ENCODE assay signal across 18 mouse cellular contexts in the genomic region with DNA sequence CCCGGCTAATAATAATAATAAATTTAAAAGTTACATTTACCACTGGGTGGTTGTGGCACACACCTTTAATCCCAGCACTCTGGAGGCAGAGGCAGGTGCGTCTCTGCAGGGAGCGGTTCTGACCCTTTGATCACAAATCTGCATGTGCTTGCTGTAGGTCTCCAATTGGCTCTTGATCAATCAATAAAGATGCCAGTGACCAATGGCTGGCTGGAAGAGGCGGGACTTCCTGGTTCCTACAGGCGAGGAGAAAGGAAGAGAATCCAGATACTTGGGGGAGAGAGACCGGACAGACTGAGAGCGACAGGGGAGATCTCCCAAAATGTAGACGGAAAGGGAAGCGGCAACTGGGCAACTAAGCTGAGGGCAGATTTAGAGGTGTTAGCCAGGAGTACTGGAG. TPM values are rescaled to one million over a fixed set of nuclear protein-coding genes. Genes with fewer than 3 reads are reported as not detected.
DNase-seq lines count a peak whose midpoint lies in the region; TF ChIP-seq lines count a peak whose summit lies in the region.
"Had no signal": no experiment of that assay in that cellular context is flagged by ENCODE, and none has a peak within 500 bp of the region (broad histone marks: within the 10 kb centered on the region; RNA-seq: fewer than 3 reads in every experiment).

No protein-coding gene starts in this region.

- no peak for TF ChIP-seq POLR2A in kidney, adult 2 months (IDR thresholded peaks at IDR 0.05; ENCODE audit: low read depth, low read length)
- TF ChIP-seq POLR2A in MEL (IDR thresholded peaks at IDR 0.05; ENCODE audit: control insufficient read depth in 1 of 2, insufficient read depth in 1 of 2, low read depth in 1 of 2, low read length in 2 of 2, poor library complexity in 1 of 2) = no peak

- 95% methylated on average over 9 of the region's 9 CpGs for WGBS in kidney, adult 2 months

- no peaks in the 10 kb centered on the region for H3K79me2 ChIP-seq in MEL (ENCODE audit: control insufficient read depth, insufficient read depth, low read length, poor library complexity)

- peak; percentile 25 for DNase-seq in kidney, adult 2 months
- no peak for DNase-seq in kidney, adult 18-20 months
- peak; percentile 61 for DNase-seq in retina, adult 2 months (ENCODE audit: low read depth, low spot score)
- DNase-seq in retina, embryonic 14.5 days (ENCODE audit: low spot score) = no peak
- DNase-seq in MEL (ENCODE audit: low read depth, low spot score) (peak; percentile 50), liver (no peak)
- peak; percentile 48 for DNase-seq in retina, postnatal 1 day
- no peak for DNase-seq in adrenal gland, adult 18-20 months (ENCODE audit: low spot score in 2 of 2)
- DNase-seq: adrenal gland, adult 2 months; cerebellum, postnatal 25 days; gastrocnemius, postnatal 25 days; kidney, adult 11 months; kidney, postnatal 25 days; layer of hippocampus, postnatal 36 days; liver, embryonic 13.5 days; thymus, adult 2 months had no signal

- no peak overlapping the region for H3K4me3 ChIP-seq in kidney, adult 2 months (ENCODE audit: insufficient read depth, low read depth, low read length)
- 0 out of 4 replicates have a peak overlapping the region, but pooled peaks of 1 of the 2 experiments have one; percentile 20 for H3K4me3 ChIP-seq in MEL (ENCODE audit: control insufficient read depth in 1 of 2, insufficient read depth in 1 of 2, low read depth in 2 of 2, low read length in 2 of 2)
- H3K4me3 ChIP-seq: forebrain, embryonic 13.5 days; hindbrain, embryonic 13.5 days; liver, embryonic 13.5 days had no signal

- no peak for TF ChIP-seq CTCF in kidney, adult 2 months (conservative IDR thresholded peaks at IDR 0.05; ENCODE audit: insufficient read depth, insufficient read length, low read depth, low read length)
- no peak for TF ChIP-seq CTCF in MEL (IDR thresholded peaks at IDR 0.05 in 2 of 3, conservative IDR thresholded peaks at IDR 0.05 in 1 of 3; ENCODE audit: control insufficient read depth in 1 of 3, insufficient read depth in 1 of 3, low read depth in 2 of 3, low read length in 3 of 3, poor library complexity in 1 of 3, severe bottlenecking in 1 of 3)

- H3K36me3 ChIP-seq in kidney, adult 2 months (ENCODE audit: control insufficient read depth, insufficient read depth, low read length) = no peaks in the 10 kb centered on the region
- no peaks in the 10 kb centered on the region for H3K36me3 ChIP-seq in MEL (ENCODE audit: control insufficient read depth in 1 of 2, insufficient read depth in 2 of 2, low read length in 2 of 2)
- H3K36me3 ChIP-seq: hindbrain, embryonic 13.5 days; liver, embryonic 13.5 days had no signal

- no peak for TF ChIP-seq EP300 in MEL (IDR thresholded peaks at IDR 0.05; ENCODE audit: low read depth in 1 of 2, low read length in 2 of 2)

- no peak overlapping the region for H3K9ac ChIP-seq in MEL (ENCODE audit: control insufficient read depth, low read depth, low read length, poor library complexity, severe bottlenecking)
- H3K9ac ChIP-seq: forebrain, embryonic 13.5 days; hindbrain, embryonic 13.5 days; liver, embryonic 13.5 days had no signal

- H3K4me1 ChIP-seq in kidney, adult 2 months (ENCODE audit: control insufficient read depth, insufficient read depth, low read length) = no peaks in the 10 kb centered on the region
- H3K4me1 ChIP-seq in MEL (ENCODE audit: control insufficient read depth in 1 of 2, insufficient read depth in 2 of 2, low read length in 2 of 2) = peaks cover 0 to 3% of the 10 kb centered on the region in 2 experiments; a peak in 1 of 4 replicates

- no peak for TF ChIP-seq RAD21 in MEL (IDR thresholded peaks at IDR 0.05; ENCODE audit: low read depth, low read length)

- no peaks in the 10 kb centered on the region for H3K27me3 ChIP-seq in kidney, adult 2 months (replicated peaks; ENCODE audit: control insufficient read depth, insufficient read depth, low read length)
- no peaks in the 10 kb centered on the region for H3K27me3 ChIP-seq in MEL (ENCODE audit: control insufficient read depth in 1 of 2, insufficient read depth in 2 of 2, low read length in 2 of 2)
- H3K27me3 ChIP-seq: forebrain, embryonic 13.5 days; hindbrain, embryonic 13.5 days had no signal

- no peaks in the 10 kb centered on the region for H3K9me3 ChIP-seq in MEL (replicated peaks; ENCODE audit: insufficient read depth, low read length)
- H3K9me3 ChIP-seq: forebrain, embryonic 13.5 days; hindbrain, embryonic 13.5 days had no signal

- no peak overlapping the region for H3K27ac ChIP-seq in kidney, adult 2 months (ENCODE audit: insufficient read depth, low read depth, low read length)
- peak overlapping the region; percentile 56 for H3K27ac ChIP-seq in MEL (ENCODE audit: control insufficient read depth, low read depth, low read length)
- H3K27ac ChIP-seq: forebrain, embryonic 13.5 days; hindbrain, embryonic 13.5 days; liver, embryonic 13.5 days had no signal

TF ChIP-seq in MEL, 35 proteins besides CTCF, POLR2A, EP300 and RAD21:
- TF ChIP-seq HCFC1 (IDR thresholded peaks at IDR 0.05; ENCODE audit: low read depth, low read length) (no peak), ZNF384 (IDR thresholded peaks at IDR 0.05; ENCODE audit: low read depth, low read length) (no peak), ELF1 (IDR thresholded peaks at IDR 0.05; ENCODE audit: low read depth, low read length) (no peak; the same call in 1 of the 2 replicates), TAL1 (IDR thresholded peaks at IDR 0.05; ENCODE audit: low read length) (no peak), MAZ (IDR thresholded peaks at IDR 0.05; ENCODE audit: low read depth, low read length) (no peak), UBTF (IDR thresholded peaks at IDR 0.05; ENCODE audit: borderline replicate concordance, insufficient read depth, low read depth, low read length) (no peak), ETS1 (IDR thresholded peaks at IDR 0.05; ENCODE audit: low read depth, low read length) (no peak), USF2 (IDR thresholded peaks at IDR 0.05; ENCODE audit: borderline replicate concordance in 1 of 2, insufficient read depth in 1 of 2, low read depth in 1 of 2, low read length in 2 of 2) (no peak), MAX (IDR thresholded peaks at IDR 0.05; ENCODE audit: low read length) (no peak), CHD2 (IDR thresholded peaks at IDR 0.05; ENCODE audit: low read length) (no peak), ZKSCAN1 (IDR thresholded peaks at IDR 0.05; ENCODE audit: low read depth, low read length) (no peak)

RNA-seq across cellular contexts. Expression of gene Ip6k3, which starts 10.4 kb away (rescaled TPM):
- 0.79 and 1.1 TPM in 2 replicates for polyA plus RNA-seq in kidney, adult 2 months (2012; rRNA removed)
- not detected in 2 replicates for total RNA-seq in MEL (2012; rRNA removed)
- not detected for polyA plus RNA-seq in MEL (2012; ENCODE audit: insufficient read depth in 1 of 2, insufficient read length in 2 of 2, low read depth in 1 of 2, low replicate concordance in 2 of 2, missing spikeins in 1 of 2)
- 1 to 10 TPM in 1 of 2 experiments, under 1 TPM in 1; 0.60 to 2.2 TPM for total RNA-seq in adrenal gland, adult 18-20 months (2021)

RNA-seq across cellular contexts. Expression of gene Lemd2, which starts 26.2 kb away (rescaled TPM):
- polyA plus RNA-seq in kidney, adult 2 months (2012; rRNA removed) = 48.4 and 64.4 TPM in 2 replicates
- 35.5 and 46.8 TPM in 2 replicates for total RNA-seq in MEL (2012; rRNA removed)
- polyA plus RNA-seq in MEL (2012; ENCODE audit: insufficient read depth in 1 of 2, insufficient read length in 2 of 2, low read depth in 1 of 2, low replicate concordance in 2 of 2, missing spikeins in 1 of 2) = 10 to 100 TPM in 1 of 2 experiments, not detected in 1; 59.7 TPM
- 10 to 100 TPM; 60.5 to 72.7 TPM for total RNA-seq in adrenal gland, adult 18-20 months (2021)

RNA-seq across cellular contexts. Expression of gene Uqcc2, which starts 44.3 kb away (rescaled TPM):
- polyA plus RNA-seq in kidney, adult 2 months (2012; rRNA removed) = 208 and 218 TPM in 2 replicates
- 270 and 329 TPM in 2 replicates for total RNA-seq in MEL (2012; rRNA removed)
- 100 to 1,000 TPM in 1 of 2 experiments, not detected in 1; 176 TPM for polyA plus RNA-seq in MEL (2012; ENCODE audit: insufficient read depth in 1 of 2, insufficient read length in 2 of 2, low read depth in 1 of 2, low replicate concordance in 2 of 2, missing spikeins in 1 of 2)
- total RNA-seq in adrenal gland, adult 18-20 months (2021) = 100 to 1,000 TPM; 266 to 331 TPM

Comparison
In these comparisons a context has a peak if more than half of its experiments do, and no peak if none do; other contexts are left out.
1. DNase-seq: peak in kidney, adult 2 months (single experiment), retina, adult 2 months (single experiment), MEL (single experiment) and retina, postnatal 1 day (single experiment); none in kidney, adult 18-20 months (single experiment), retina, embryonic 14.5 days (single experiment), liver (single experiment) and adrenal gland, adult 18-20 months (0 of 2).